Mouse (Mus musculus) adrenal gland, postnatal 0 days (tissue): ENCODE results near the gene Oard1. TPM values are rescaled to one million over a fixed set of nuclear protein-coding genes. Genes with fewer than 3 reads are reported as not detected.

Experiments used
- polyA plus RNA-seq: library from polyadenylated mRNA; unstranded; fragments of >200 nt; fragmentation: Nextera tagmentation; extraction: Ambion mirVana; gene quantifications from 2 replicates; pipeline ENCODE4 v1.2.1, GENCODE M21; 2015

The Oard1 gene
- polyA plus RNA-seq = 62.8 and 63.9 TPM in 2 replicates

DNA sequence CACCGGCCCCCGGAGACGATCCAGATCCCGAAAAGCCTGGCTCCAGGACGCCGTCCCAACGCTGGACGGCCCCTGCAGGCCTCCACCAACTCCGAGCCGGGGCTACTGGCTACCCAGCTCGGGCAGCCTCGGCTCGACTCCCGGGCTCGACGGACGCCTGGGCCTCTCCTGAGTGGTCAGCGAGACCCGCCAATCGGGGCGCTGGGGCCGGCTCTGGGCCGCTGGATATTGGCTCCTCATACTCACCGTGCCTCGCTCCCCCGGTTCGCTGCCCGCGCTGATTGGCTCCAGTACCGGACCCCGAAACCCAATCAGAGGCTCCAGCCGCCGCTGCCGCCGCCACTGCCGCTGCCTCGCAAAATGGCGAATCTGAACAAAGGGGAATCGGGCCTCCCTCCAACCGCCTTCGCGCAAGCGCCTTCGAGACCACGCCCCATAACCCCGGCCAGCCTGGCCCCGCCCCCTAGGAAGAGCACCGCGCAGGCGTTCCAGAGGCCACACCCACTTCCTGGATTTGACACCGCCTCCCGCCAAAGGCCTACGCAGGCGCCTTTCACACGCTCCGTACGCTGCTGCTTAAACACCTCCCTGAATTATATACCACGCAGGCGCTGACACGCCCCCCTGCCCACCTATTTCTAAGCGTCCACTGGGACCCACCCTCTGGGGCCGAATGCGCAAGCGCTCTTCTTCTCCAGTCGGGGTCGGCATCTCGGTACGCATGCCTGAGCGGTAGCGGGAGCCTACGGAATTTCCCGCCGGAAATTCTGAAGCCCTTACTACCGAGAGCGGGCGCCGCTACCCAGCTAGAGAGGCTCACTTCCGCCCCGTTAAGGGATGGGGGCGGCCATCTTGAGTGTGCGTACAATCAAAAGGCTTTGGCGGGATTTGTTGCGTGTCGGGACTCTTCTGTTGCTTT, at the start of gene Oard1, which contains the start of gene Nfya:
TSS of gene Oard1 (plus strand) at position 635 of the 919 bp plus-strand sequence.
TSS of gene Nfya (minus strand) at position 527 of the 919 bp plus-strand sequence.

GRCm38 (mm10) chr17:48432158-48432980, 22.6 kb downstream of the Oard1 start, which contains the start of gene Apobec2:
TSS of gene Apobec2 (minus strand) at chr17:48432930.

GRCm38 (mm10) chr17:48451353-48451675, 41.5 kb downstream of the Oard1 start, which contains the start of gene Tspo2:
TSS of gene Tspo2 (minus strand) at chr17:48451522.

GRCm38 (mm10) chr17:48454688-48455087, 44.9 kb downstream of the Oard1 start, which contains the start of gene Unc5cl:
TSS of gene Unc5cl (plus strand) at chr17:48454901.

Other genes with a start within 250 kb of the Oard1 start
- gene A530064D06Rik, start 242.7 kb upstream of the Oard1 start, polyA plus RNA-seq = 0.72 and 1.1 TPM in 2 replicates
- gene Trem1, start 177.2 kb upstream of the Oard1 start, polyA plus RNA-seq = 0.28 and 0.33 TPM in 2 replicates
- gene Trem3, start 162.2 kb upstream of the Oard1 start, polyA plus RNA-seq = 0.38 and 0.46 TPM in 2 replicates
- gene Treml4, start 145.7 kb upstream of the Oard1 start, polyA plus RNA-seq = 1.1 and 1.4 TPM in 2 replicates
- 0.06 and 0.39 TPM in 2 replicates for gene Treml2, start 110.5 kb upstream of the Oard1 start, polyA plus RNA-seq
- gene B430306N03Rik, start 93.9 kb upstream of the Oard1 start, polyA plus RNA-seq = 0.82 and 0.83 TPM in 2 replicates
- gene Trem2, start 63.6 kb upstream of the Oard1 start, polyA plus RNA-seq = 11.2 and 11.9 TPM in 2 replicates
- gene Treml1, start 50.1 kb upstream of the Oard1 start, polyA plus RNA-seq = 0.68 and 0.82 TPM in 2 replicates
- gene Nfya, start 108 bp upstream of the Oard1 start, polyA plus RNA-seq = 3.6 TPM in 2 replicates
- 0.85 and 4.3 TPM in 2 replicates for gene Apobec2, start 22.9 kb downstream of the Oard1 start, polyA plus RNA-seq
- 4.0 and 5.0 TPM in 2 replicates for gene Tspo2, start 41.5 kb downstream of the Oard1 start, polyA plus RNA-seq
- 0.12 TPM in 1 of 2 replicates, not detected in the other for gene Unc5cl, start 44.9 kb downstream of the Oard1 start, polyA plus RNA-seq